Mouse (Mus musculus): Measurements from ENCODE around the gene Olfr659.

The Olfr659 gene

GRCm38 (mm10) chr7:104666453-104666852 lies at the start of gene Olfr659:
Gene Olfr659, plus strand, starts transcription at chr7:104666753.
- no peak for DNase-seq (ENCODE audit: low read depth, low spot score)

DNA sequence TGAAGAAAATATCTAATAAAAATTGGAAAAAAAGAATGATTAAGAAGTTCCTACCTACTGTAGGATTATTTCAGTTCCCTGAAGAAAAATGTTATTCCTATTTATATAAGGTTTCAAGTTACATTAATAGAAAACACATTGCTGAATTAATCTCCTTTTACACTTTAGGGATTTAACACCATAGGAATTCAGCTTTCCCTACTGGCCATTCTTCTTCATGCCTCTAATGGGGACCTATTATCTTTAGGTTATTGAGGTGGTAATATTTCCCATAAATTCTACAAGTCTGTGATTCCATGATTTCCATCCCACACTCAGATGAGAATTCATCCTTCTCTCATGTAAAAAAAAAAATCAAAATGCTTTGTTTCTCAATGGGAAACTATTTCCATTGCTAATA lies 42.1 kb upstream of the Olfr659 start, which contains the start of gene Olfr657:
TSS of gene Olfr657 (plus strand) at position 301 of the 400 bp plus-strand sequence.
- DNase-seq (ENCODE audit: low read depth, low spot score) = no peak

DNA sequence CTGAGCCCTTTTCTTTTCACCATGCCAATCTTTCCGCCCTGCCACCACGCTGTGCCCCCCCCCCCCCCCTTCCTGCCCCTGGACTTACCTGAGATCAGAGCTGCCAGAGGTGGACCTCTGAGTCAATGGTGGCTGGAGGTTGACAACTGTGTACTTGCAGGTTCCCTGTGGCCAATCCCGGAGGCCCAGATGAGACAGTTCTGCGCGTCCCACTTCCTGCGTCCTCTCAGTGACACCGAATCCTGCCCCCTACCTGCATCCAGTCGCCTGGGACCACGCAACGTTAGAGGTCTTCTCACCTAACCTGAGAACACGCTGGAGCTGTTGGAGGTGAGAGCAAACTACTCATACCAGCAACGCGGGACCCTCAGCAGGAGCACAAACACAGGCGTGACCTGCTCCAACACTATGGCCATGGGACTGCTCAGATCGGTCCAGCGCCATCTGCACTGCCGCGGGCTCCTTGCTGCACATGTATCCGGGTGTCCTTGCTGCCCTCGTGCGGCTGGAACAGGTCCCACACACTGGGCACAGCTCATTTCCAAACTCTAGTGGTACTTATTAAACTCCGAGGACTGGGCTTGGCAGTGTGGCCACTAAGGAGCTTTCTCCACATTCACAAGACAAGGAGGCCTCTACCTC lies 19.6 kb upstream of the Olfr659 start, which contains the start of gene Olfr658:
TSS of gene Olfr658 (minus strand) at position 465 of the 642 bp plus-strand sequence.
- no peak for DNase-seq (ENCODE audit: low read depth, low spot score)

- DNase-seq (ENCODE audit: low read depth, low spot score) = no peak
Observed at GRCm38 (mm10) chr7:104686201-104686600, 19.6 kb downstream of the Olfr659 start, which contains the start of gene Olfr661. Gene Olfr661, plus strand, starts transcription at chr7:104686501.

Data from telencephalon, adult 2 months (tissue).